Mouse (Mus musculus): ENCODE data around the gene Arhgap45.
"Not testable (repeated sequence)": the region's sequence is repeated elsewhere in the genome, so short reads cannot be mapped to it uniquely, and the experiment has no call there.

Gene Arhgap45

DNA sequence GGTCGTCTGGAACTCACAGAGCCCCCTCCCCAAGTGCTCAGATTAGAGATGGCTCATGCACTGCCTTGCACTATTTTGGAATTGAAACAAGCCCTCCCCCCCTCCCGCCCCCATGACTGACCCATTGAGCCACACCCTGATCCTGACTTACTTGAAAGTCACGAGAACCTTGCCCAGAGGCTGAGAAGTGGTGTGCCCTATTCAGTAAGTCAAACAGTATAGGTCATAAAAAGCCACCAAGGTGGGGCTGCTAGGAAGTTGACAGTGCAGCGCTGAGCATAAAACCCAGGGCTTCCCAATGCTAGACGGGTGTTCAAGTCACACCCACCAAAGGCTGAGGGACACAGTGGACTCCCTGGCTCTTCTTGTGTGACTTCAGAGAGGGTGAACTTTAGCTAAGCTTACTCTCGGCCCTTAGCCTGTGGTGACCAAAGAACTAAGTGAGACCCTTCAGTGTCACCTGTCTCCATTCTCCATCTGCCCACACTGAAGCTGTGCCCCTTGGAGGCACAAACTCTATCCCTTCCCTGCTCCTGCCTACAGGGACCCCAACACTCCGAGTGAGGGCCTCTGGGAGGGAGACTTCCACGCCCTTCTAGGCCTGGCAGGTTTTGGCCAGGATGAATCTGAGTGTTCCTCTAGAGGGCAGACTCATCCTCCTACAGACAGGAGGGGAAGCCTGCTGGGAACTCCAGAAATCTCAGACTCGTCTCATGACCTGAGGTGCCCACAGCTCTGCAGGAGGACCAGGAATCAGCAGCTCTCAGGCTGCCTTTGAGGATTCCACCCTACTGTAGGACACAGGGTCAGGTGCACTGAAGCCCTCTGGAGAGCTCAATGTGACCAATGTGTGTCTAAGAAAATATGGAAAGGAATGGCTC lies 17.3 kb downstream of the Arhgap45 start:
- DNase-seq (ENCODE audit: low spot score in 2 of 2): no peak

DNA sequence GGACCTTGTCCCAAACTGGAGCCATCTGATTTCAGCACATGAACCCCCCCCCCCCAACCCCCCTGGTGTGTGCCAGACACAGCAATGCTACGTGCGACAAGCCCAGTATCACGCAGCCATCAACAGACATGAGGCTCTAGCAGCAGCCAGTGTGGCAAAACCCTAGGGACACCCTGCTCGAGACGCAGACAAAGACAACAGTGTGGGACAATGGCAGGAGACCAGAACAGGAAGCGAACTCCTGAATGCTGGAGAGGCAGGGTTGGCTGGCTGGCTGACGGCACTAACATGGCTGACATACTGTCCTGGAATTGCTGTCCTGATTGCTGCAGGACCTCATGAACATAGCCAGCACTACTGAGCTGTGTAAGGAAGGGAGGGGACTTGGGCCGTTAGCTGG lies 18.7 kb downstream of the Arhgap45 start:
- no peak for DNase-seq (ENCODE audit: low spot score in 2 of 2)

DNA sequence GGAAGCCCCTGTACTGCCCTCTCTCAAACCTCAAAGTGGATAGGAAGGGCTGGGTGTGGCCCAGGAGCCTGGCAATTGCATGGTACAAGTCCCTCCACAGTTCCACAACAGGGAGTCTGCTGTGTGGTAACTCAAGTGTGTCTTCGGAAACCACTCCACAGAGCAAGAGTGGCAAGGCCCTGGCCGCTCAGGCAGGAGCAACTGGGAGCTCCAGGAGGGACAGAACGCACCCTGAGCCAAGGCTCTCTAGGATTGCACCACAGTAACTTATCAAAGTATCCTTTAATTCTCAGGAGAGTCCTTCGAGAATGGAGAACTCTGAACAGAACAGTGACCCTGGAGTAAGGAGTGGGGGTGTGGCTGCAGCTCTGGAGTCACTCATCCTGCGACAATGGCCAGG lies 19.2 kb downstream of the Arhgap45 start:
- DNase-seq (ENCODE audit: low spot score in 2 of 2): no peak

DNA sequence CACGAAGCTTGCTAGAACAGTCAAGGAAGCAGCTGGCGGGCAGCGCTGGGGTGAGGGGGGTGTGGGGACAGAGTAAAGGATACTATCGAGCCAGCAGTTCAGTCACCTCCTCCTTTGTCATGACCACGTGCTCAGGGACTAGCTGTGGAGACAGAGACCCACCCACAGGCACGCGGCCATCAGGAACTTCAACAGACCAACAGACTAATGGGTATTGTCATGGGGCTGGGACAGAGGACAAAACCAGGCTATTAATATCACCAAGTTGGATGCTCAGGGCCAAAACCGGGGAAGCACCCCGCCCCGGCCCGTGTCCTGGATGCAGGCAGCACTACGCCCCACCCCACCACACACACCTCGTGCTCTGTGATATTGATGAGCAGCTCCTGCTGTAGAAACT lies 20.4 kb downstream of the Arhgap45 start:
- no peak for DNase-seq (ENCODE audit: low spot score in 2 of 2)

DNA sequence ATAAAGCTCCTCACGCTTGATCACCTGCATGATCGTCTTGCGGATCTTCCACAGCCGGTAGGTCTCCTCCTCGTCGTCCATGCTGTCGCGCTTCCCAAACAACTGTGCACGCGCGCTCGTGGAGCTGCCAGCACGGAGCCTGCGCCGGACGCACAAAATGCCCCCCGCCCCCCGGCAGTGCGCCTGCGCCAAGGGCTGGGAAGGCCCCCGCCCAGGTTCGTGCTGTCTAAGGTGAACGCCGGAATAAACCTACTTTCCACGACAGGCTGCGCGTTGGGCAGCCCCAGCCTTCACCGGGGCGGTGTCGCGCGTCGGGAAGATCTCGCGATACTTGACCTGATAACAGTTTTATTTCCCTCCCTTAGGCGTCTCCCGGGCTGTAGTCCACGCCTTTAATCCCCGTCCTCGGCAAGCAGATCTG lies 23.1 kb downstream of the Arhgap45 start, which contains the start of gene Polr2e:
Gene Polr2e (minus strand): TSS at position 237 of the 421 bp plus-strand sequence.
- peak; percentile 96 to 97 for DNase-seq (ENCODE audit: low spot score in 2 of 2)

DNA sequence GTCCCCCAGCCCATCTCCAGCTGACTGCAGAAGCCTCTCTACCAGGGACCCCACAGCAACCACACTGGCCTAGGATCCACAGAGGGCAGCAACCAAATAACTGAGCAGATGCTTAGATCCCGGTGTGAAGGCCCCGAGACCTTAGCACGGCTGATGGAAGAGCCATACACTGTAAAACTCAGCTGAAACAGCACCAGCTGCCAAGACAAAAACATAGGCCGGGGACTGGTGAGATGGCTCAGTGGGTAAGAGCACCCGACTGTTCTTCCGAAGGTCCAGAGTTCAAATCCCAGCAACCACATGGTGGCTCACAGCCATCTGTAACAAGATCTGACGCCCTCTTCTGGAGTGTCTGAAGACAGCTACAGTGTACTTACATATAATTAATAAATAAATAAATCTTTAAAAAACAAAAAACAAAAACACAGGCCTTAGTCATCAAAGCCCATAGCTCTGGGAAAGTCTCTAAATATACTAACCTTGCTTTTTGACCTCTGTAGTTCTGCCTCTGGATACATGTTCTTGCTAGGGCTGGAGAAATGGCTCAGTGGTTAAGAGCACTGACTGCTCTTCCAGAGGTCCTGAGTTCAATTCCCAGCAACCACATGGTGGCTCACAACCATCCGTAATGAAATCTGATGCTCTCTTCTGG lies 25.1 kb downstream of the Arhgap45 start:
- DNase-seq (ENCODE audit: low spot score in 2 of 2): not testable (repeated sequence)

DNA sequence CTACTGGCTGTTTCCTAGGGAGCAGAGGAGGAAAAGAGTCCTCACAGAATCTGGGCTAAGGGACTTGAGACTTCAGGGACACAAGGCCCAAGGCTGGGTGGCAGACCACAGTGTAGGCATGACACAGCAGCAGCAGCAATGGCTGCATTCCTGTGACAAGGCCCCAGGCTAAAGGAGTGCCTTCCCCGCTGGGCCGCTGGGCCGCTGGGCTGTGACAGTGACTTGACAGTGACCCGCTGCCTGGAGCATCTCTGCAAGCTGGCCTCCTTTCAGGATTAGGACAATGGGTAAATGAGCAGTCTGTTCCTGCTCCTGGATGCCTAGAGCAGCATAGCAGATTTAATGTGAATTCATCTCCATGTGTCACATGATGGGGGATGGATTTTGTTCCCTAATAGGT lies 27.6 kb downstream of the Arhgap45 start:
- DNase-seq (ENCODE audit: low spot score in 2 of 2): no peak

DNA sequence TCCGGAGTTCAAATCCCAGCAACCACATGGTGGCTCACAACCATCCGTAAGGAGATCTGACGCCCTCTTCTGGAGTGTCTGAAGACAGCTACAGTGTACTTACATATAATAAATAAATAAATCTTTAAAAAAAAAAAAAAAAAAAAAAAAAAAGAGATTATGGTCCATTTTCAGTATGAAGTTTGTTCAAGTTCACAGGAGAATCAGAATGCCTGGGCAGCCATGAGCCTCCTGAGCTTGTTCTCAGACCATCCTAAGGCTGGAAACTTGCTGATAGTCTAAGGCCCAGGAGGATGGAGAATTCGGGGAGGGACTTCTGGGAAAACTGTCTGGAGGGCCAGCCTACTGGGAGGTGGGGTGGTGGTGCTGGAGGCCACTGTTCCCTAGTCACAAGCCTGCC lies 28.9 kb downstream of the Arhgap45 start:
- not testable (repeated sequence) for DNase-seq (ENCODE audit: low spot score in 2 of 2)

DNA sequence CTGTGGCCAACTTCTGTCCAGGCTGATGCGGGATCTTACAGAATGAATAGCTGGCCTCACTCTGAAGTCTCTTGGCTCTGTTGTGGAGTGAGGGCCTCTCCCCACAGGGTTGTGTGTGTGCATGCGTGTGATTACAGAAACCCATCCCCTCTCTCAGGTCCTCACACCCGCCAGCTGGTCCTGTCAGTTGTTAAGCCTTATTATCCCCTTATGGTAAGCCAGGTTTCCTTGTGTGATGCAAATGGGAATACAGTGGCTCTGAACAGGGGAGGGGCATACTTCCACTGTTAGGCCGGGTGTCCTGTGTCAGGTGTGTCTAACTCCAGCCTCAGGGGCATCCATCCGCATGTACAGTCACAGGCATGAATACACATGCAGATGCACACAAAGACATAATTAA lies 29.3 kb downstream of the Arhgap45 start:
- DNase-seq (ENCODE audit: low spot score in 2 of 2): no peak

DNA sequence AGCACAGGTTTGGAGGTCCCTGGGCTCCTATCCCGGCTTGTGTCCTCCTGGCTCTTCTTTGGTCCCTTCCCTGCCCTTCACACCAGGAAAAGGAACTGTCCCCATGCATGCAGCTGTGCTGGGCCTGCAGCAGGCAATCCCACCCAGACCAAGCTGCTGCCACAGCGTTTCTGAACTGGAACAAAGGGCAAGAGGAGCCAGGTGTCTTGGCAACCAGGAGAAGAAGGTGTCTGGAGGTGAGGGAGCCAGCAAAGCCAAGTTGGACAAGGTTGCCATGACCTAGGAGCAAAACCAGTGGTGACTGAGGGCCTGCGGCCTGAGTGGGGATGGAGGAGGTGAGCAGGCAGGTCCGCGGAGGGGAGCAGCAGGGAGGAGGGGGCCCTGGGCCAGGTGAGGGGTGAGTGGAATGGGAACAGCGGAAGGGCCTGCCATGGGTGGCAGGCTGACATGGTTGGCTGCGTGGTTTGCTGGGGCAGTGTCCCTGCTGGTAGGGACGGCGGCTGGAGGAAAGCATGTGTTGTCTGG lies 30.6 kb downstream of the Arhgap45 start, which contains the start of gene Gpx4:
Gene Gpx4 (plus strand): TSS at position 126 of the 525 bp plus-strand sequence.
- no peak for DNase-seq (ENCODE audit: low spot score in 2 of 2)

DNA sequence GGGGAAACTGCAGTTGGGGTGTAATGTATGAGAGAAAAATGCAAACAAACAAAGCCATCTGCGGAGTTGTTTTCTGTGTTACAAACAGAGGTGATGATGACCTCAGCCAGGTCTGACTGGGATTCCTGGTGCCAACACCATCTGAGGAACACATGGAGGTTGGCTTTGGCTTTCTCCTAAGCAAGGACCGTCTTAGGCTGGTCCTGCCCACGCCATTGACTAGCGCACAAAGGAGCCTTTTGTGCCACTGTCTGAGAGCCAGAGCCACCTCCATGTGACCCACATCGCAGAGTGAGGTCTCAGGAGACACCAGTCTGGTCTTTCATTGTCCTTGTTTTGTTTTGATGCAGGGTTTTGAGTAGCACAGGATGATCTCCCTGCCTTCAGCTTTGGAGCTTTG lies 31.9 kb downstream of the Arhgap45 start:
- no peak for DNase-seq (ENCODE audit: low spot score in 2 of 2)

DNA sequence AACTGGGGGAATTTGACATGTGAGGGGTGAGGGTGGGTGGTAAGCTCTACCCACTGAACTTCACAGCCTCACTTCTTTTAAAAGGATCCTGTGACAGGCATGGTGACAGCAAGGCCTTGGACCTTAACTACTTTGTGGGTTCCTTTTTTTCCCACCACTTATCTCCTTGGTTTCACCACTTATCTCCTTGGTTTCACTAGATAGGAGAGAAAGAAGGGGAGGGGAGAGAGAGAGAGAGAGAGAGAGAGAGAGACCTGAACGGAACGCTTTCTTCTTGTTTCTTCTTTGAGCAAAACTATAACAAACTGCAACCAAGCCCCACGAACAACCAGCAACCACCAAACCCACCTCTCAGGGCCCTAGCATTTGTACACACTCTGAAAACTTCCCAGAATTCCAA lies 32.4 kb downstream of the Arhgap45 start:
- no peak for DNase-seq (ENCODE audit: low spot score in 2 of 2)

DNA sequence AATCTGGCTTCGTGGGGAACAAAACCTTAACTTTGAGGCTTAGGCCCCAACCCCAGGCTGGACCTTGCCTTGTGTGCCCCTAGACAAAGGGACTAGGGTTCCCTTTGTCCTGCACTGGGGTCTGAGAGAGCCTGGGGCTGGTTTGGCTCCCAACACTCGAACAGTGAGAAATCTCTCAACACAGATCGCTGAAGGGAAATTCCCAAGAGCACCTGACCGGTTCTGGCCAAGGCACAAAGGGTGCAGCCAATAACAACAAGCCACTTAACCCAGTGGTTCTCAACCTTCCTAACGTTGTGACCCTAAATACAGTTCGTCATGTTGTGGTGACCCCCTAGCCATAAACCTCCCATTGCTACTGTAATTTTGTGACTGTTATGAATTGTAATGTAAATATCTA lies 33.8 kb downstream of the Arhgap45 start:
- DNase-seq (ENCODE audit: low spot score in 2 of 2): no peak

DNA sequence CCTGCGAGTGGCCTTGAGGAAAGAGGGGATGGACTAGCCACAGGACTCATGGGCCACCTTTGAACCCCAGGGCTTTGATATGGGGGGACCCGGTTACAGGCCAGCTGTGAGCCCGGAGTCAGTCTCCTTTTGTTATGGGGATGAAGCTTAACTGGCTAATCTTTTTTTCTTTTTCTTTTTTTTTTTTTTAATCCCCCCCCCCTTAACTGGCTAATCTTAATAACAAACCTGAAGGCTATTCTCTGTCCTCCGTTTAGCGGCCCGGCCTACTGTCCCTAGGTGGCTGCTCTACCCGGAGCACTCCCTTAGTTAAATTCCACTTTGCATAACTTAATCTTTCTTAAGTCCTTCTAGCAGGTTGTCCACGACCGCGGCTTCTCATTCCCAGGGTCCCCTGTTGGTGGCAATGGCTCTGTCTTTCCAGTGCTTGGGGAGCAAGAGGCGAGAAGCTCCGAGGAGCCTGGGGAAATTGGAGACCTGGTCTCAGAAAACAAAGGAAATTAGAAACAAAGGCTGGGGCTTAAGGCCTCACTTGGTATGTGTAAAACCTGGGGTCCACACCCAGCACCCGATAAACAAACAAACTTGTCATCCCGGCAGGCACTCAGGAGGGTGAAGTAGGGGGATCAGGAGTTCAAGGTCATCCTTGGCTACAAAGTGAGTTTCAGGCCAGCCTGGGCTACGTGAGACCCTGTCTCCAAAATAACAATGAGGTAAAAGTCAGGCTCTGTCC lies 34.6 kb downstream of the Arhgap45 start:
- no peak for DNase-seq (ENCODE audit: low spot score in 2 of 2)

DNA sequence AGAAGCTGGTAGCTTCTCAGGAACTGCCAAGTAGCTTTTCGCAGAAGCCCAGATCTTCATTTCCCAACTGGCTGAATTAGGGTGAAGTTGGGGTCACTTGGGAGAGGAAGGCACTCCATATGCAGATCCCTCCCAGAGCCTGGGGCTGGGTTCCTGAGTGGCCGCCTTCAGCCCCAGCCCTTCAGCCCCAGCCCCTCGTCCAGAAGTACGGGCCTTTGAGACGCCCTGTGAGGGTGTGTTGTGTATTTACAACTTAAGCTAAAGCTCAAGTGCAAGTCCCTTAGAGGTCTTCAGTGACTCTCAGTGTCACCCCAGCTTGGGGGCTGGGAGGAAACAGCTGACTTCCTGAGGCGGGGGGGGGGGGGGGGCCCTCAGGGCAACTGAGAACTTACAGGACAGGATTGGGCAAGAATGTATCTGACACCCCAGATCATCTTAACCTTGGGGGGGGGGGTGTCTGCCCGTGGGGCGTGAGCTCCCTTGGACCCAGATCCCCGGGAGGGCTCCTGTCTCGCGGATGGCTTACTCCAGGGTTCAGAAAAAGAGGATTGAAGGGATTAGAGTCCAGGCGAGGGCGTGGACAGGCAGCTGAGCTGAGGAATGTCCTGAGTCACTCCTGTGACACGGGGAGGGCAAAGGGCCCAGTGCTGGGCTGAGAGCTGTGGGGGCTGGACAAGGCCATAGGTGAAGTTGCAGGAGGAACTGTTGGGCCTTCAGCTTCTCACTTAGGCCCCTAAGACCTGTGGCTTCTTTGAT lies 35.3 kb downstream of the Arhgap45 start:
- DNase-seq (ENCODE audit: low spot score in 2 of 2): no peak

DNA sequence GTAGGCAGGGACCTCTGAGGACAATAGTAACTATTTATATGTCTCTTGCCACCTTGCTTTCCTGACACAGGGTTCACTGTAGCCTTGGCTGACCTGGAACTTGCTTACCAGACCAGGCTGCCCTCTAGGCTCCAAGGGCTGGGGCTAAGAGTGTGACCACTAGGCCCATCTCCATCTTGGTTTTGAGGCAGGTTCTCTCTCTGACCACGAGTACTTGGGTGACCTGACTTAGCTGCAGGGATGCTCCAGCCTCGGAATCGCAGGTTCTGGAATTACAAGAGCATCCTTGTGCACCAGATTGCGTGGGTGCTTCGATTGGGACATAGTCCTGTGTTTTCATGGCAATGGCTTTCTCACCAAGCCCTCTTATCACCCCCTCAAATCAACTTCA lies 35.9 kb downstream of the Arhgap45 start:
- DNase-seq (ENCODE audit: low spot score in 2 of 2): no peak

DNA sequence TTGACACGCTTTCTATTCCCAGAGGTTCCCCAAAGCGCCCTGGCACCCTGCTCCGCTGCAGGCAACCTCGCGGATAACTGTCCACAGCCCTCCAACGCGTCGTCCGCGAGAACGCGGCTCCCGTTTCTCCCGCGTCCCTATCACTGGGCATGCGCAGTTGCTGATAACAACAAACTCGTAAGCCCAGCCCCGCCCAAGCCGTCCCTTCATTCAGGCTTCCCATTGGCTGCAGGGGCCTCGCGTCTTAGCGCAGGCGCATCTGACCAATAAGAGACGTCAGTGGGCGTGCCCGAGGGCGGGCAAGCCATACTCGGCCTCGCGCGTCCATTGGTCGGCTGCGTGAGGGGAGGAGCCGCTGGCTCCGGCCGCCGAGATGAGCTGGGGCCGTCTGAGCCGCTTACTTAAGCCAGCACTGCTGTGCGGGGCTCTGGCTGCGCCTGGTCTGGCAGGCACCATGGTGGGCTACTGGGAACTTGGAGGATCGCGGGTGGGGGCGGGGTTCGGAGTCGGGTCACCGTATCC lies 36.9 kb downstream of the Arhgap45 start:
- peak; percentile 99 for DNase-seq (ENCODE audit: low spot score in 2 of 2)

DNA sequence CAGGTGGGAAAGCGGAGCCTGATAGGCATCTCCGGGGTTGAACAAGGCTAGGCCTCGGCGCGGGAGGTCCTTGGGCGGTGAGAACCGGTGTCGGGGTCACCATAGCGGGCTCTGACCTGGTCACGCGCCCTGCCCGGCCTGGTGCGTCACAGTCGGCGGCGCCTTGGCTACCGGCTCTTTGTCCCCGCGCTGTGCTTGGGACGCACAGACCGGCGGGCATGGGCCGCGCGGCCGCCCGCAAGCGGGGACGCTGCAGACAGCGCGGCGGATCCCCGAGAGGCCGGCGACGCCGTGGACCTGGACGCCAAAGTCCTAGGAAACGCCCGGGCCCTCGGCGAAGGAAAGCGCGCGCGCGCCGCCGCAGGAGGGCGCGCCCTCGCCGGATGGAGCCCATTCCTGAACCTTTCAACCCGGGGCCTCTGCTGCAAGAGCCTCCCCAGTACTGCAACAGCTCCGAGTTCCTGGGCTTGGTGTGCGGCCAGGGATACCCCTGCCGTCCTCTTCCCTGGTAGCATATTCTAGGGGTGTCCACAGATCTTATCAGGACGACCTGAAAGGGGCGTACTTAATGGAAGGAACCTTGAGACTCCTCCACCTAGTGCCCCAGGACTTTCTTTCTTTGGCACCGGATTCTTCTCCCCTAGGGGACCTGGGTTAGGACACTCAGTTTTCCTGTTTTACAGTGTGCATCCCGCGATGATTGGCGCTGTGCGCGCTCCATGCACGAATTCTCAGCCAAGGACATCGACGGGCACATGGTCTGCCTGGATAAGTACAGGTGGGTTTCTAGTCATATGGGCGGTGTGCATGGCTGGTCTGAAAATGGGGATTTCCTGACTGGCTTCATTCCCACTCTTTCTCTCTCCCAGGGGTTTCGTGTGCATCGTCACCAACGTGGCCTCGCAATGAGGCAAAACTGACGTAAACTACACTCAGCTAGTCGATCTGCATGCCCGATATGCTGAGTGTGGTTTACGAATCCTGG lies 37.7 kb downstream of the Arhgap45 start:
- peak; percentile 55 to 58 for DNase-seq (ENCODE audit: low spot score in 2 of 2)

DNA sequence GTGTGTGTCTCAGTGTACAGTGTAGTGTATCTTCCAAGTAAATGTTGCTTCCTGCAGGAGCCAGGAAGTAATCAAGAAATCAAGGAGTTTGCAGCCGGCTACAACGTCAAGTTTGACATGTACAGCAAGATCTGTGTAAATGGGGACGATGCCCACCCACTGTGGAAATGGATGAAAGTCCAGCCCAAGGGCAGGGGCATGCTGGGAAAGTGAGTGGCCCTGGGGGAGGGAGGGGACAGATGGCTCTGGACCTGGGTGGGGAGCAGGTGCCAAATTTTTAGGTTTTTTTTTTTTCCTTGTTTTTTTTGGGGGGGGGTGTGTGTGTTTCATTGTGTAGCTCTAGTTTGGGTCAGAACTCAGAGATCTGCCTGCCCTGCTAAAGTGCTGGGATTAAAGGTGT lies 38.5 kb downstream of the Arhgap45 start:
- DNase-seq (ENCODE audit: low spot score in 2 of 2): not testable (repeated sequence)

DNA sequence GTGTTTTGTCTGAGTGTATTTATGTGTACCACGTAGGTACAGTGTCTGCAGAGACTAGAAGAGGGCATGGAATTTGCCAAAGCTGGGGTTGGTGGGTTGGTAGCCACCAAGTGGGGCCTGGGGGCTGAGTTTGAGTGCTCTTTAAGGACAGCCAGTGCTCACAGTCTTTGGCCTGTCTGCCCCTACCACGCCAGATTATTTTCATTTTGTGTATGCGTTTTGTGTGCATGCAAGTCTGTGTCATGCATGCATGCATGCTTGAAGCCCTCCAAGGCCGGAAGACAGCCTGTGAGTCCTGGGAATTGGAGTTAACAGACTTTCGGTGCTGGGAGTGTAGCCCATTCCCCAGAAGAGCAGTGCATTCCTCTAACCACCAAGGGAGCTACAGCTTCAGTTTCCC lies 38.9 kb downstream of the Arhgap45 start:
- no peak for DNase-seq (ENCODE audit: low spot score in 2 of 2)
